Mouse (Mus musculus): Measurements from ENCODE around the gene Lmcd1. TPM values are rescaled to one million over a fixed set of nuclear protein-coding genes. Genes with fewer than 3 reads are reported as not detected.

Lmcd1 gene
- total RNA-seq, 2 experiments from 2014 or later, result 7.3 to 8.4 TPM

GRCm38 (mm10) chr6:112284087-112284486 lies 10.5 kb downstream of the Lmcd1 start:
- no peak for DNase-seq (ENCODE audit: extremely low spot score in 1 of 2, low spot score in 1 of 2)

GRCm38 (mm10) chr6:112287671-112288070 lies 14.1 kb downstream of the Lmcd1 start:
- DNase-seq (ENCODE audit: extremely low spot score in 1 of 2, low spot score in 1 of 2), result no peak

GRCm38 (mm10) chr6:112288271-112288670 lies 14.7 kb downstream of the Lmcd1 start:
- no peak for DNase-seq (ENCODE audit: extremely low spot score in 1 of 2, low spot score in 1 of 2)

- DNase-seq (ENCODE audit: extremely low spot score in 1 of 2, low spot score in 1 of 2), result no peak
Observed at GRCm38 (mm10) chr6:112291146-112291545, 17.6 kb downstream of the Lmcd1 start.

GRCm38 (mm10) chr6:112293320-112293719 lies 19.8 kb downstream of the Lmcd1 start:
- DNase-seq (ENCODE audit: extremely low spot score in 1 of 2, low spot score in 1 of 2), result no peak

- no peak for DNase-seq (ENCODE audit: extremely low spot score in 1 of 2, low spot score in 1 of 2)
Observed at GRCm38 (mm10) chr6:112295269-112295668, 21.7 kb downstream of the Lmcd1 start.

- no peak for DNase-seq (ENCODE audit: extremely low spot score in 1 of 2, low spot score in 1 of 2)
Observed at GRCm38 (mm10) chr6:112300146-112300545, 26.6 kb downstream of the Lmcd1 start.

GRCm38 (mm10) chr6:112300633-112301032 lies 27.1 kb downstream of the Lmcd1 start:
- no peak for DNase-seq (ENCODE audit: extremely low spot score in 1 of 2, low spot score in 1 of 2)

- no peak for DNase-seq (ENCODE audit: extremely low spot score in 1 of 2, low spot score in 1 of 2)
Observed at GRCm38 (mm10) chr6:112302248-112302647, 28.7 kb downstream of the Lmcd1 start.

GRCm38 (mm10) chr6:112302814-112303383 lies 29.3 kb downstream of the Lmcd1 start:
- no peak for DNase-seq (ENCODE audit: extremely low spot score in 1 of 2, low spot score in 1 of 2)

GRCm38 (mm10) chr6:112304751-112305150 lies 31.2 kb downstream of the Lmcd1 start:
- DNase-seq (ENCODE audit: extremely low spot score in 1 of 2, low spot score in 1 of 2), result peak in 1 of 2 experiments; percentile 9

GRCm38 (mm10) chr6:112309330-112309938 lies 35.9 kb downstream of the Lmcd1 start:
- no peak for DNase-seq (ENCODE audit: extremely low spot score in 1 of 2, low spot score in 1 of 2)

GRCm38 (mm10) chr6:112311385-112311784 lies 37.8 kb downstream of the Lmcd1 start:
- no peak for DNase-seq (ENCODE audit: extremely low spot score in 1 of 2, low spot score in 1 of 2)

GRCm38 (mm10) chr6:112319449-112319848 lies 45.9 kb downstream of the Lmcd1 start:
- DNase-seq (ENCODE audit: extremely low spot score in 1 of 2, low spot score in 1 of 2), result no peak

GRCm38 (mm10) chr6:112320679-112321078 lies 47.1 kb downstream of the Lmcd1 start:
- DNase-seq (ENCODE audit: extremely low spot score in 1 of 2, low spot score in 1 of 2), result no peak

GRCm38 (mm10) chr6:112322916-112323315 lies 49.4 kb downstream of the Lmcd1 start:
- no peak for DNase-seq (ENCODE audit: extremely low spot score in 1 of 2, low spot score in 1 of 2)

- DNase-seq (ENCODE audit: extremely low spot score in 1 of 2, low spot score in 1 of 2), result no peak
Observed at GRCm38 (mm10) chr6:112325213-112325612, 51.7 kb downstream of the Lmcd1 start.

GRCm38 (mm10) chr6:112327793-112328192 lies 54.2 kb downstream of the Lmcd1 start:
- DNase-seq (ENCODE audit: extremely low spot score in 1 of 2, low spot score in 1 of 2), result no peak

- DNase-seq (ENCODE audit: extremely low spot score in 1 of 2, low spot score in 1 of 2), result no peak
Observed at GRCm38 (mm10) chr6:112330520-112331222, 57.1 kb downstream of the Lmcd1 start.

- no peak for DNase-seq (ENCODE audit: extremely low spot score in 1 of 2, low spot score in 1 of 2)
Observed at GRCm38 (mm10) chr6:112331223-112331598, 57.7 kb downstream of the Lmcd1 start.

- DNase-seq (ENCODE audit: extremely low spot score in 1 of 2, low spot score in 1 of 2), result no peak
Observed at GRCm38 (mm10) chr6:112333930-112334329, 60.4 kb downstream of the Lmcd1 start.

GRCm38 (mm10) chr6:112337667-112338066 lies 64.1 kb downstream of the Lmcd1 start:
- DNase-seq (ENCODE audit: extremely low spot score in 1 of 2, low spot score in 1 of 2), result no peak

All from layer of hippocampus, postnatal 25 days (tissue).